Mouse (Mus musculus) urinary bladder, postnatal 25 days (tissue): ENCODE data around the gene Mefv.
"Not testable (repeated sequence)": the region's sequence is repeated elsewhere in the genome, so short reads cannot be mapped to it uniquely, and the experiment has no call there.

Experiments used
- DNase-seq: peaks from one replicate; pipeline ENCODE4 v3.0.0; 2022; ENCODE audit warnings: low spot score

Mefv gene

DNA sequence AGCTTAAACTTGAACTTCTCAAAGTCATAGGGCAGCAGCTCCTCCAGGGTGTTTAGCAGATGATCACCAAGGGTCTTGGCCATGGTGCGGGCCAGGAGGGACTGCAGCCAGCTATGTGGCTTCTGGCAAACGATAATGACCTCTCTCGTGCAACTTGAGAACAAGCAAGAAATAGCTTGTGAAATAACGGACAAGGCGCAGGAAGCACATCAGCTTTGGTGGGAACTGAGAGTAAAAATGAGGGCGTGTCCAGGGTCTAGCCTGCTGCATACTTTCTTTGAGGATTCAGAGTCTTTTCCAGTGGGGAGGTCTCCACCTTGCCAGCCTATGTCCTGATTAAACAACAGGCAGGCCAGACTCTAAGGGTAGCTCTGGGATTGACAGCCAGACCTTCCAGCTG, at the start of gene Mefv:
Gene Mefv (minus strand): TSS at position 118 of the 400 bp plus-strand sequence.
- DNase-seq = no peak

- DNase-seq = no peak
These were observed 31.1 kb upstream of the Mefv start for GRCm38 (mm10) chr16:3748976-3749375.

GRCm38 (mm10) chr16:3745656-3746055, 27.8 kb upstream of the Mefv start:
- no peak for DNase-seq

DNA sequence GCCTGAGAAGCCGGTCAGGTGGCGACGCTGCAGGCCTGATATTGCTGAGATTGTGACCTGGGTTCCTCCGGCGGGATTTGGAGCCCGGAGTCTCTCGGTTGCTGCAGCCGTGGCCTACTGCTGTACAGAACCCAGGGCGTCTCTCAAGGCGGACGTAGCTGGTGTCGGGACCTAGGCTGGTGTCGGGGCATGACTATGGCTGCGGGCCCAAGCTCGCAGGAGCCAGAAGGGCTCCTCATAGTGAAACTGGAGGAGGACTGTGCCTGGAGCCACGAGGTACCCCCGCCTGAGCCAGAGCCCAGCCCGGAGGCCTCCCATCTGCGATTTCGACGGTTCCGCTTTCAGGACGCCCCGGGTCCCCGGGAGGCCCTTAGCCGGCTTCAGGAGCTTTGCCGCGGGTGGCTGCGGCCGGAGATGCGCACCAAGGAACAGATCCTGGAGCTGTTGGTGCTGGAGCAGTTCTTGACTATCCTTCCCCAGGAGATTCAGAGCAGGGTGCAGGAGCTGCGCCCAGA, 26.3 kb upstream of the Mefv start:
- DNase-seq = peak; percentile 28

- peak; percentile 78 for DNase-seq
These were observed 25.7 kb upstream of the Mefv start, which contains the start of gene Zfp263 for GRCm38 (mm10) chr16:3743503-3744185. TSS of gene Zfp263 (plus strand) at chr16:3744093.

DNA sequence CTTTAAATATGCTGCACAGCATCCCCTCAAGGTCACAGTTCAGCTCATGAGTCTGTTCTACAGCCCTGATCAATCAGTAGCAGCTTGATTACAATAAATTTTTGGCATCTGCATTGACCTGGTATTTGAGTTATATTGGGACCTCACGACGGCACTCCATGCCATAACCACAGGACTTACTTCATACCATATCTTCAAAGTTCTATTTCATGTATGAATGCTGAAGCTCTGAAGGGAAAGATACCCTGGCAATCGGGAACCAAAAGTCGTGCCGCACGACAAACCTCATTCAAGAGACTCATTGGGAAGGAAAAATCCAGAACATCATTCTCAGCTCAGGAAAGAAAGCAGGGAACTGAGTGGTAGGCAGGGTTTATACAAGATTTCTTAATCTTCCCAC, 24.6 kb upstream of the Mefv start:
- no peak for DNase-seq

GRCm38 (mm10) chr16:3733198-3733732, 15.4 kb upstream of the Mefv start:
- no peak for DNase-seq

- no peak for DNase-seq
These were observed 14.7 kb upstream of the Mefv start for GRCm38 (mm10) chr16:3732612-3733011.

DNA sequence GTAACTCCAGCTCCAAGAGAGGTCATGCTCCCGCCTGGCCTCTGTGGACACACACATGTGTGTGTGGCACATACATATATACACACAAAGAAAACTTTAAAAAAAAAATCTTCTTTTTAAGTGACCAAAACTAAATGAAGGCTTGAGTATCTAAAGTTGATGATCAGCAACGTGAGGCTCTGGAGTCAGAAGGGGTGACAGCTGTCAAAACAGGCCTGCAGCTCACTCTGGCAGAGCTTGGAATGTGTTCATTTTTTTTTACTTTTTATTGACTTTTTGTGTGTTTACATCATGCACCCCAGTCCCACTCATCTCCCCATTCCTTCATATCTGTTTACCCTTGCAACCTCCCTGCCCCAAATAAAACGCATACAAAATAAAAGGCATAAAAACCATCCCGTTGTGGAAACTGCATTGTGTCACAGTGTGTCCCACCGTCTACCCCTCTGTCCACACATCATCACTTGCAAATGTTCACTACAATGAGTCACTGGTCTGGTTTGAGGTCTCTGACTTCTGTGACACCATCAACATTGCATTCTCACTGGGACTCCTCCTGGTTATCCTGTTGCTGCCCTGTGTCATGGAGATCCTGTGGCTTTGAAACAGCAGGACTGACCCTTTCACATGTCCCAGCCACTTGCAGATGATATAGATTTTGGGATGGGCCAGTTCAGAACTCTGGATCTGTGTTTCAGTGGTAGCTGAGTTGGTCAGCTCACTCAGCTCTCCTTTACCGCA, 10.3 kb upstream of the Mefv start:
- no peak for DNase-seq

DNA sequence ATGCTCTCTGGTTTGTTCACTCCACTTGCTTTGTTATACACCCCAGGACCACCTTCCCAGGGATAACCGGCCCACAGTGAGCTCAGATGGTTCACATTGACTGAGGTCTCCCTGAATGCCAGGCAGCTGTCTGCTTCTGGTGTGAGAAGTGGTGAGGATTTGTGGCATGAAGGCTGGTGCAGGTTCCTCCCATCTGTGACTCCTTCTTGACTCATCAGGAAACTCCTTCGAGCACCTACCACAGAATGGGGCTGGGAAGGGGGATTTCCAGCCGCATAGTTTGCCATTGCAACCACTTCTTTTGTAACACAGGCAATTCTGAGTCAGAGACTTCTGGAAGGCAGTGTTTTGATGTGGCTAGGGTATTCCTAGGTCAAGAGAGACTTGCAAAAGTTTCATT, 5.3 kb upstream of the Mefv start:
- no peak for DNase-seq

GRCm38 (mm10) chr16:3714731-3715130, 3.2 kb downstream of the Mefv start:
- DNase-seq = no peak

DNA sequence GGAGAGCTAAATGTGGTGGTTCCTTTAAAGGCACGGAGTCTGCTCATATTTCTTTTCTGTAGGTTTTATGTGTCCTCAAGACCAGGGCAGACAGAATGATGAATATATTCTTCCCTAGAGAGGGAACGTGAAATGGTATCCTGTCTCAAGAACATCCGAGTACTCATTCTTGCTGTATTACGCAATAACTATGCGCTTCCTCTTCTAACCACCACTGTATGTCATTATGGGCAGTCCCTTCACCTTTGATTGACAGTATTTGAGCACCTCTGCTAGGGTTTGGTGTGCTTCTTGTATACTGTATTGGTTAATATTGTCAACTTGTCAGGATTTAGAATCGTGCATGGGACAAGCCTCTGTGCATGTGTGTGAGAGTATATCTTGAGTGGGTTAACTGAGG, 11.2 kb downstream of the Mefv start:
- DNase-seq = no peak

GRCm38 (mm10) chr16:3700893-3701292, 17.0 kb downstream of the Mefv start:
- no peak for DNase-seq

- DNase-seq = no peak
These were observed 18.6 kb downstream of the Mefv start for GRCm38 (mm10) chr16:3699281-3699680.

- not testable (repeated sequence) for DNase-seq
These were observed 28.3 kb downstream of the Mefv start for GRCm38 (mm10) chr16:3689608-3690007.
